Mouse (Mus musculus) right cerebral cortex, postnatal 36 days (tissue): ENCODE results near the gene Cux2.

Experiments
- DNase-seq, 2 experiments: peaks; one replicate each; pipeline ENCODE4 v3.0.0; 2022; ENCODE audit warnings: low spot score in 2 of 2, mixed read lengths in 1 of 2

Gene Cux2

DNA sequence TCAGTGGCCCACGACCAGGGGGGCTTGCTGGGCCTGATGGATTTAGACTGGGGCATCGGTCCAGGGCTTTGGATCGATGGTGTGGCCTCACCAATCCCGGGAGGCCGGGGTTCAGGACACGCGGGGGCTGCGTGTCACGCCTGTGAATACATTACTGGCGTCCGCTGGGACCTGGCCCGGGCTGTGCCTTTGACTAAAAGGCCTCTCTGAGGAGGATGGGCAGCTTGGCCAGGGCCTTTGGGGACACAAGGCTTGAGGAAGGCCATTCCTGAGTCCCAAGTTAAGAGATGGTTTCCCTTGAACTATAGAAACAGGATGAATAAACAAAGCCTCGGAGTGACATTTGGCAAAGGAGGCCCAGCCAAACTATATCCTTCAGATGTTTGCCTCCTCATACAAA lies 32.6 kb downstream of the Cux2 start:
- no peak for DNase-seq

DNA sequence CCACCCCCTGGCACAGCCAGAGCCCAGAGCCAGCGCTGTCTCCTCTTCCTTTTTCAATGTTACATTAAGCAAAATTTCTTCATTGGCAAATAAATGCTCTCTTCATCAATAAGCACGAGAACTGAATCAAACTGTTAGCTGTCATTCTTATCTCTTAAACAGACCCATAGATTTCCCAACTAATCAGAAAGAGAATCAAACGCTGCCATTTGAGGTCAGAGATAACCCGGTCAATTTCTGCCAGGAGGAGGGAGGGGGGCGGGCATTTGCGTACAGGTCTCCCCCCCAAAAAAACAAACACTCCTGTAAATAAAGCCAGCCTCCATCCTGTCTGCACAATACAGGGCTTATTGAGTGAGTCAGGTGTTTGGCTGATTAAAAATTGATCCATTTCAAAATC lies 33.2 kb downstream of the Cux2 start:
- DNase-seq = no peak

DNA sequence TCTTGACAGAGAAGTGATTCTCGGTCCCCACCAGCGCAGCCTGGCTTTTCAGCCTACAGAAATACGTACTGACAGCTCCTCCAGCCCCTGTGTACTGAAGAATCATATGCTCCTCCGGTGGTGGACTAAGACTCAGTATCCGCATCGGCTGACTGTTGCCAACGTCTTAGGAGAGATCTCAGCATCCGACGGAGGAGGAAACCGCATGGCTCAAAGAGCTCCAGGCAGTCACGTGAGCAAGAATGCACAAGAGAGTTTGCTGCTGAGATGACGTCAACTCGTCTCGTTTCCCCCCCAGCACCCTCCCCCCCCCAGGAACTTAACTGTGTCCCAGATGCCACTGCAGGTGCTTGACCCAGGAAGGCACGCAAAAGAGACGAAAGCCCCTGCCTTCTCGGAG lies 34.8 kb downstream of the Cux2 start:
- DNase-seq = peak in 1 of 2 experiments; percentile 54

DNA sequence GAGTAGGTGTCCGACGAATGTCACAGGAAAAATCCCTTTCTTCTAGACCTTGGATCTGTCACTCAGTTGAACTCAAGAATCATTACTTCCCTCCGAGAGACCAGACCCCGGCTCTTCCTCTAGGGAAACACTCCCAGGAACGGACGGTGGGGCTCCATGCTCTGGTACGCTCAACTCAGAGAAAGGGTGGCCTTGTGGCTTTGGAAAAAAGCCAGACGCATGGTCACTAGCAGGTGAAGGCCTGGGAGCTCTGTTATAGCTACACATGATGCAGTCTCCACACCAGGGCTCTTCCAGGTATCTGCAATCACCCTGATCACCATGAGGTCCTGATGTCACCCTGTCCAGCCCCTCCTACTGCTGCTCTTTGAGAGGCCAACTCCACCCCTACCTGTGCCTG lies 35.2 kb downstream of the Cux2 start:
- DNase-seq = no peak

DNA sequence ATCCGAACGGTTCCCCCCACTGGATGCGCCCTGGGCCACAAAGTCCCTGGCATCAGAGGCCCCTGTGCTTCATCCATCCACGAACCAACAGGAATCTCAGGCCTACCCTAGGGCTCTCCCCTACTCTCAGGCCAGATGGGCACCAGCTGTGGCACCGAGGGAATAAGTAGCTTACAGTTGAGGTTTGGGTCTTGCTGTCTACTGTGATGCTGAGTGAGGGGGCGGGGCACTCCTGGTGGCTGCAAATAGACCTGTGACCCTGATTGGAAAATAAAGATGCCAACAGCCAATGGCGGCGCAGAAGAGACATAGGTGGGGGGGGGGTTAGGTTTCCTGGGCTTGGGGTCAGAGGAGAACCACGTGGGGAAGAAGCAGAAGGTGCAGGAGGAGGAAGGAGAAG lies 38.6 kb downstream of the Cux2 start:
- DNase-seq = no peak

DNA sequence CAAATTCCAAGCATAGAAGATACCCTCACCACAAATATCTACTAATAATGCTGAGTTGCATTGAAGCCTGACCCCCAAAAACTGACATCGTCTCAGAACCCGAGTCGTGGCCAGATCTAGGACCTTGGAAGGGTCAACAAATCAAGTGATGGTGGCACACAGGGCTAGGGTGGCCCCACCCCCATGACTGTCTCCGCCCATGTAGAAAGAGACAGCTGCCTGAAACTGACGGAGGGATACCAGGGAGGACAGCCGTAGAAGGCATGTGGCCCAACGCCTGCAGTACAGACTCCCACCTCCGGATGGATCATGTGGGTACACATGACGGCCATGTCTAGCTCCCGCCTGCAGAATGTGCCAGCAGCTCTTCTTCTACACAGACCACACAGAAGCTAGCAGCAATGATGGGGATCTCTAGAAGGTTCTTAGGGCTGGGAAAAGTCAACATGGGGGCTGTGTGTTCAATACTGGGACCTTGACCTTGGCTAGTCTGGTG lies 41.9 kb downstream of the Cux2 start:
- no peak for DNase-seq

DNA sequence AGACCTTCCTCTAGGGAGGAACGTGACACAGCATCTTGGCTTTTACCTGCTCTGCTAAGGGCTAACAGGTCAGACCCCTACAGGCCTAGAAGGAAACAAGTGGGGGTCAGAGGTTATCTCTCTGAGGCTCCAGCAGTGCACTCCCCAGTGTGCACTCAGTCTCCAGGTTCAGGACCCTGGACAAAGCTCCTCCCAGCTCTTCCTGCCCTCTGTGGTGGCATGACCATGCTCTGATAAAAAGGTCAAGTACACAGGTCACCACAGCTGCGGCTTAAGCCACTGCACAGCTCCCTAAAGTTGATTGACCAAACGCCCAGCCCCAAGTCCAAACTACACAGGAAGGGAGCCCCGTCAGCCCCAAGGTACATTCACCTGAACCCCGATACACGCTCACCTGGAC lies 46.4 kb downstream of the Cux2 start:
- DNase-seq = no peak

DNA sequence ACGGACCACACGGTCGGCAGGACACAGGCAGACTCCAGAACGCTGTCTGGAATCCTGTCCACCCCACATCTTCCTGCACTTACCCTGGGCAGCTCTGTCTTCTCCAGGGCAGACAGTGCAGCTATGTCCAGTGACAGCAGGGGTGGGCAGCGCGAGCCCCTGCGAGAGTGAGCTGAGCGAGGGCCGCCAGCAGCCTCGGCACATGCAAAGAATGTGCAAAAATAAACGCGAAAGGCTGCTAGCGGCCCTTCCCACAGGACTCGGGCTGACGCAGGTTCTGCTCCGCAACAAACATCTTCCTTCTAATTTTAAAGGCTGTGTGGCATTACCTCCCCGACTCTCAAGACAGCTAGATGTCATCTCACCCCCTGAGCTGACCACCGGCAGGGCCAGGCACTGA lies 47.8 kb downstream of the Cux2 start:
- peak in 1 of 2 experiments; percentile 53 for DNase-seq

DNA sequence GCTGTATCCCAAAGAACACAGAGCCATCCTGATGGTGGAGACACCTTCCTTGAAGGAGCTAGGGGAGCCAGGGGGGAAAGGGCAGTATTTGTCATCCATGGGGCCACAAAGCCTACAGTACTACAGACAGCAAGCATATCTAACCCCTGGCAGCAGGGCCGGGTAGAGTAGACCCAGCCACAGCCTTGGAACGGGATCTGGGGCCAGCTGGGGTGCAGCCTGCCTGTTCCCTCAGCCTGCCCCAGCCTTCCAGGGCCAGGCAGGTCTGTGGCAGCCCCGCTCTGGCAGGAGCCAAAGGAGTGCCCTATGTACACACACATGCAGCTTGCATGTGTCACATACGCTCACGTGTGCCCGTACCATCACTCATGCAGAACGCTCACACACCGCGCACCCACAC lies 48.6 kb downstream of the Cux2 start:
- DNase-seq = no peak

DNA sequence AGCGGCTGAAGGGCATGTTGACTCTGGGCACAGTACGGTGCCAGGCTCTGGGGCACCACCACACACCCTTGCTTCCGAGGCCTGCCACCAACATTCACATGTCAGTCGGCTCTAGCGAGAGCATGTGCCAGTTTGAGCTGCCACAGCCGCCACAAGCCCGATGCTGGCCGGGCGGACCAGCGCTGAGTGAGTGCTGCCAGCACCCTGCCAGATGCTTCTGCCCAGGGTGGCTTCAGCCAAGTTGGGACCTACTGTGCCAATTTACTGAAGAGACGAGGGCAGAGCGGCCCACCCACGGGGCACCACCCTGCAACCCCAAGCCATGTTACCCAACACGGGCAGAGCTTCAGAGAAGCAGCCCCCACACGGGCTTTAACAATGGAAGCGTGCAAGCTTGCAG lies 49.5 kb downstream of the Cux2 start:
- no peak for DNase-seq

DNA sequence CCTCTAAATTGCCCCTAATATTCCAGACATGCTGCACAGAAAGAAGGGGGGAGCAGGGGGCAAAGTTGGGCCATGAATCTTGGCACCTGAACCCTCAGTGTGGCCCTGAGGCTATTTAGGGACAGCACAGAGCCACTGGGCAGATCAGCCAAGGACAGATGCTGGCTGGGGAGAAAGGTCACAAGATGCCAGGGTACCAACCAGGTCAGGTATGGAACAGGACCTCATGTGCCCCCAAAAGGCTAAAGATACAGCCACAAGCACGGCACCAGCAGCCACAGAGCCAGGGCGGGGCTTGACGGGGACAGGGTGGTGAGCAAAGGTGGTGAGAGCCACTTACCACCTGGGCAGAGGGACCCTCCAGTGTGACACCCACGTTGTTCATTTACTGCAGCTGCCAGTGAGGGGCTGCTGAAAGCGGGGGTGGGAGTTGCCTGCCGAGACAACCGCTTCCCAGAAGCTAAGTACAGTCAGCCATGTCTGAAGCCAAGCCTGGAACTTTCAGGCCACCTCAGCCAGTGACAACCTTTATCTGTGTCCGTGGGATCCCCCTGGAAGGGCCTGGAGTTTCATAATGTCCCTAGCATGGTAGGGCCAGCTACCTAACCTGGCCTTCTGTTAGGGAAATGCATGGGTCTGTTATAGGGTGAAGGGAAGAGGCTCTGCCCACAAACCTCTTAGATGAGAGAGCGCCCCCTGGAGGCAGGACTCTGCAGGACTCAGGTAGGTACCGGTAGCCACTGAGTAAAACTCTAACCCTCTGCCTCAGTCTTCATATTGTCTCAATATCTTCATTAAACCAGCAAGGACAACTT lies 50.7 kb downstream of the Cux2 start:
- DNase-seq = peak; percentile 49 to 55

DNA sequence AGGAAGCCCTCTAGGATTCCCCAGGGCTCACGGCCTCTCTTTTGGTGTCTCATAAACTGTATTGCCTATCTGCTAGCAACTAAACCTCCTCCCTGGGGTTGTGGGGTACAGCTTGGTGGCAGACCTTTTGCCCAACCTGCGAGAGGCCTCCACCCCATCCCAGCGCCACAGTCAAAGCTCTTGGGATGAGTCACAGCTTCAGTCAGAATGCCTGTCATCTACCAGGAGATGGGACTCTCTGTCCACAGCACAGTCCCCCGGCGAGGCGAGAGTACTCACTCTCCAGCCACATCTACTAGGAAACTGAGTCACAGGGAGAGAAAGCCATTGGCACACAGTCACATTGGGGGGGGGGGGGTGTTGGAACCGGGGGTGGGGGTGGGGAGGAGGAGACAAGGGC lies 51.6 kb downstream of the Cux2 start:
- no peak for DNase-seq

DNA sequence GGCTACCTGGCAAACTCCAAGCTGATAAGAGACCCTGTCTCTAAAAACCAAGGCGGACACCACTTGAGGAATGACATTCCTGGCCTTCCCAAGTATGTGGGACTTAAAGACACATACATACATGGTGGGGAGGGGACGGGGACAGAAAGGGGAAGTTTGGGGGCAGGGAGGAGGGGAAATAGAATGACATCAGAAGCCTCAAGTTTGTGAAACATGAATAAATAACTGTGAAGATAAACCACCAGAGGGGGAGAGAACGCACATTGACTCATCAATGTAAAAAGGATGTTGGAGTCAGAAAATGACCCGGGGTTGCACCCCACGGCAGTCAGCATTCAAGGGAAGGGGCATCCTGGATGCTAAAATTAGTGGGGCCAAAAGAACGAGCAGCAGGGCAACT lies 53.2 kb downstream of the Cux2 start:
- no peak for DNase-seq

DNA sequence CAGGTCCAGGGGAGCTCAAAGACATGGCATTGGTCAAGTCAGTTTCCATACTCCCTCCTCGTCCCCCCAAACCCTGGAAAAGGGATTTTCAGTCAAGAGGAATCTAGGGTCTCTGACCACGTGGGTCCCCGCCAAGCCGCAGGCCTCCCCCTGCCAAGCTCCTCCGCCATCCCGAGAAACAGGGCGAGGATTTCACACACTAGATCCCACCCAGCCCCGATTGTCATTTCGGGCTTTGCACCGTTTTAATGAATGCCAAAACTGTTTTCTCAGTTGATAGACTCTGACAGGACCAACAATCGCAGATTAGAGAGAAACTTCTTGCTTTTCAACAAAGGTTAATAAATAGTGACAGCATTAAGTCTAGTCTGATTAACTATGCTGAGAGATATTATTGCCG lies 55.1 kb downstream of the Cux2 start:
- DNase-seq = no peak

DNA sequence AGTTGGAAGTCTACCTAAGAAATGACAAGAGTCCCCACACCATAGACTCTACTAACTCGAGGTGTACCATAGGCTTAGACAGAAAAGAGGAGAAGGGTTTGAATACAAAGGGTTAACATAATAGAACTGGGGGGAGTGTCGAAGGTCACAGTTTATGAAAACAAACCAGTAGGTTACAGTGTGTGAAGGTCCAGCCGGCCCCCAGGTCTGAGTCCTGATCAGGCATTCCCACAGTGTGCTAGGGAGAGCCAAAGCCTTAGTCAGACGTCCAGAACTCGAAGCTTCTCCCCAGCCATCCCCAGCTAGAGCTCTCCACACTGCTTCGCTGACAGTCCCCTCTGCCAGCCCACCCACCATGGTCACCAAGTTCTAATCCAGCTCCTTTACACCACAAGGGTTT lies 58.0 kb downstream of the Cux2 start:
- no peak for DNase-seq

DNA sequence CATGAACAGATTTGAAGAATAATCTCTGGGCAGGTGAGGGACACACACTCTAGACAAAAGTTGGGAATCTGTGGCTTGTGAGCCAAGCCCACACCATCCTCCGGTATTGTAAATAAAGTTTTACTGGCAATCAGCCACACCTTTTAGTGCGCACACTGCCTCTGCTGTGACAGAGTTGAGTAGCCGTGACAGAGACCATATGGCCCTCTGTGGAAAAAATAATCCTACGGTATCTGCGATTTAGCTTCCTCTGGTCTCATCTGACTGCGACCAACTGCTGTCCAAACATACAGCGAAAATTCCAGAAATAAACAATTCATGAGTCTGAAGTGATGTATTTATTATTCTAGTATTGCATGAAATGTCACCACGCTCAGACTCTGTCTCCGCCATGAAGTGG lies 64.0 kb downstream of the Cux2 start:
- DNase-seq = no peak

DNA sequence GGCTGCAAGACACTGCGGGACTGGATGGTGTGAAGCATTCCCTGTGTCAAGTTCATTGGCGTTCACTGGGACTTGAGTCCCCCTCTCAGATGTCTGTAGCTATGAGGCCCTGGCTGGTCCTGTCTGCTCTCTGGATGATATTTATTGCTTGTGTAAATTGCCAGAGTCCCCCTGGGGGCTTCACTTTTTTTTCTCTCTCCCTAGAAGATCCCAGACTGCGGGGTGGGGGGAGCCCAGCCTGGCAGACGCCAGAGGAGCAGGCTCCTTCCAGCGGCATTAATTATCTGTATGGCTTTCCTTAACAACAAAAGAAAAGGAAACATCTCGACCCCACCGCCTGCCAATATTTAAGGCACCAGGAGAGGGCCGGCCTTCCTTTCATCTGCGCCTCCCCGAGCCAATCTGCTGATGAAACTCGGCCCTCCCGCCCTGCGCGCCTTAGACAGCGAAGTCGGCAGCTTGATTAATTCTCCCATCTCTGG lies 68.2 kb downstream of the Cux2 start:
- no peak for DNase-seq

DNA sequence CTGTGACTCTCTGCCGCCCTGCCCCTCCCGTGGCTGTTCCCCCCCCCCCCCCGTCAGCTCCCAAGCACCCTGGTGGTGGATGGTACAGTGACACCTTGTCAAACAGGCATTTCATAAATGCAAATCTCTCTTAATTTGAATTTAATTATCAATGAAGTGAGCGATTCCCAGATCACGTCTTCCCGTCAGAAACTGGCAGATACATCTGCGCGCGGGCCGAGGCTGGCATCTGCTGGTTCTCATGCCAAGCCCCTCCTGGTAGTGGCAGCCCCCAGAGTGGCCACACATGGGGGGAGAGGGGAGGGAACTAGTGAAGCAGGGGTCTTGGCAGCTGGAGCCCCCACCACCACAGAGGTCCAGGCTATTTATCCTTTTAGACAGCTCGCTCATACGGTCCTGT lies 73.6 kb downstream of the Cux2 start:
- no peak for DNase-seq

DNA sequence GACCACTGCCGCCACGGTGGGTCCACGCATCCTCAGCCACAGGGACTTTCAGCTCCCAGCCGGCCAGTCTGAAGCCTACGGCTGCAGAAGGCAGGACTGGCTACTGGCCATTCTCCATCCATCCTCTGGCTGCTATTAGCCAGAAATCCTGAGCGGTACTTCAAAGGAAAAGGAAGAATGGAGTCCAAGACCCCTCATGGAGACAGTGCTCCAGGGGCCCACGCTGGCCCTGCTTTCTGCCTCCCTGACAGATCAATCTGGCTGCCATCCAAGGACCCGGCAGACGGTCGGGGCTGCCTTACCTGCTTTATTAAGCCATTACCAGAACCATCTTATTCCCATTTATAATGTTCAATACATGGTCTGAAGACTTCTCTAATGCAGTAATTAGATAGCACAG lies 76.4 kb downstream of the Cux2 start:
- no peak for DNase-seq

DNA sequence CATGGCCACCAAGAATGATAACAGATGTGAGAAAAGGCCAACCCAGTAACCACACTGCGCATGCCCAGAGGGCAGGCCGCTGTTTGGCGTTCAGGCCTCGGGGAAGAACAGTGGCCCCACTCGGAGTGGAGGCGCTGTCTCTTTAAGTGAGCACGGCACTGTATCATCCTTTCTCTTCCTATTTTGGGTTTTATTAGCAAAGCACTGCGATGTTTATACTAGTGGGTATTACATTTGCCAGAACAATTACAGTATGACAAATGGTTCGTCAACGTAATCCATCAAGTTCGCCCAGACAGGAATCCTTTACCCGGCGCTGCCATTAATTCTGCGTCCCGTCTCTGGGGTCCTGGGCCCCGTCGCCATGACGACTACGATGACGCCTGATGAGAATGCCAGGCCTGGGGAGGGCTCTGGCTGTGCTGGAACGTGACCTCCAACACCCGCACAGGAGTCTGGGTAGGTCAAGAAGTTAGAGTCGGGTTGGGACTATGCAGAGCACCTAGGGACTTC lies 77.2 kb downstream of the Cux2 start:
- DNase-seq = no peak

DNA sequence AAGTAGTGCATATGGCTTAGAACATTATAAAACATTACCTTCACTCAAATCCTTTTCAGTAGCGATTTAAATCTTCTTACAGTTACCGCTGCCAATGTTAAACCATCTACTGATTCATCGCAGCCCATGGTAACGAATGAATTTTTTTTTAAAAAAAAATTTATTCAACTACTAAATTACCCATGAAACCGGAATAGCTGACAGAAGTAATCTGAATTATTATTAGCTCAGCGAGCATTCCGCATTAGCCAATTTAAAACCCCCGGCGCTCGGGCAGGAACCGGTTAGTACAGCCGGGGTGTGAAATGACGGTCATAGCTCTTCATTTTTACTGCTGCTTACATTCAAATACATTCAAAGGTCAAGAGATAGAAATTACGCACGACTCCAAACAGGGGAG lies 80.9 kb downstream of the Cux2 start:
- no peak for DNase-seq

DNA sequence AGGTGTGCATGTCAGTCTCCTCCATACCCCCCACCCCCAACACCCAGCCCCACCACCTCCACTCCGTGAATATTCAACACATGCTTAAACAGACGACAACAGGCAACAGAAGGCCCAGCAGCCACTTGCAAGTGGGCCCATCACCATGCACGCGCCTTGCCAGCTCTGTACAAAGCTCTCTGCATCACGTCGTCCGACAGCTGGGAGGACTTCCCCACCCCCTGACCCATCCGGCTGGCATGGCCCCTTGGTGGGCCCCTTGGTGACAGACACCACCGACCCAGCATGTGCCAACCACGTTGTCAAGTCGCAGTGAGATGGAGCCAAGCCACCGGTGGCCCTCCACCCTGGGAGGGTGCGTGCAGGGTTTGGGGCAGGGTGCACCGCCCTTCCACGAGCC lies 81.5 kb downstream of the Cux2 start:
- no peak for DNase-seq

DNA sequence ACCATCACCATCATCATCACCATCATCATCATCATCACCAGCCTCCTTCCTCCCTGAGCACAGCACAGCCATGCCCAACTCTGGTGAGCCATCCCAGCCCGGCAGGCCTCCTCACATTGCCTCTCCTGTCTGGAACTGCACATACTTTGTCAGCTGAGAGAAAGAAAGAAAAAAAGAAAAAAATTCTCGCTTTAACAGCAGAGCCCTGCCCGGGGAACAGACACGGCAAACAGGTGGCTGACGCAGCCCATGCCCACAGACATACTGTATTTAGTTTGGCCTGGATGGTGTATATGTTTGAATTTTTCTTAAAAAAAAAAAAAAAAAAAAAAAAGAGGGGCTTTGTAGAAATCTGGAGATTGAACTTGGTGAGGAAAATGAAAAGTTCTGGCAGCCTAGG lies 82.4 kb downstream of the Cux2 start:
- DNase-seq = no peak

DNA sequence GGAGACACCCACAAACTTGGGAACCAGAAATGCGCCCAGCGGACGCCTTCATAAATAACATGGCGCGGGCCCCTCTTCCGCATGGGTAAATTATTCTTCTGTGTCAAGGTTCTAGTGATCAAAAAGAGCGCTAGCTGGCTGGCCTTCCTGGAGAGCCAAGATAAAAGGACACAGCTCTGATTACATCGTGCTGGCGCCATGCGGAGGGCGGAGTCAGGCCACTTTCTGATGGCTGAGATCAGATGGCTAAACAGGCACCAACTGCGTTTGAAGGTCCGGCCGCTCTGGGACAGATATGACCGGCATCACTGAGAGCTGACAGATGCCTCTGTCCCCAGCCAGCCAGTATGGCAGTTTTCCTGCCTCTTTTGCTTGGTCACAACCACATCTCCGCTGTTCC lies 83.0 kb downstream of the Cux2 start:
- no peak for DNase-seq
